Mouse (Mus musculus) CH12.LX (cell line): ENCODE results near the gene Mfrp. TPM values are rescaled to one million over a fixed set of nuclear protein-coding genes. Genes with fewer than 3 reads are reported as not detected.

ENCODE experiments used
- DNase-seq: peaks from one replicate; pipeline ENCODE4 v3.0.0-alpha.2; 2013; ENCODE audit errors: extremely low read depth
- H3K27ac ChIP-seq: 2 replicates; pipeline ENCODE4 v1.5.1; 2012; ENCODE audit warnings: low read depth, mild to moderate bottlenecking, control low read depth, moderate library complexity; ENCODE audit not compliant: insufficient read depth
- H3K27me3 ChIP-seq: replicated peaks from 2 replicates; pipeline ENCODE3; 2012; ENCODE audit warnings: inconsistent platforms
- H3K36me3 ChIP-seq, 2 experiments: replicated peaks in 1 of 2; 2 replicates each; pipeline versions ENCODE3 to v1.6.1; 2012; ENCODE audit warnings: inconsistent platforms in 1 of 2, low read length in 1 of 2, mild to moderate bottlenecking in 1 of 2, mixed read lengths in 1 of 2, moderate library complexity in 1 of 2; ENCODE audit not compliant: control insufficient read depth in 1 of 2, insufficient read depth in 1 of 2
- H3K4me1 ChIP-seq, 2 experiments: 2 replicates each; pipeline ENCODE4 v1.6.1; 2012; ENCODE audit warnings: inconsistent platforms in 1 of 2, moderate library complexity in 1 of 2; ENCODE audit not compliant: insufficient read depth in 2 of 2, control insufficient read depth in 1 of 2
- H3K4me2 ChIP-seq: 2 replicates; pipeline ENCODE4 v1.6.1; 2012; ENCODE audit warnings: low read depth, mild to moderate bottlenecking, control low read depth; ENCODE audit not compliant: poor library complexity, insufficient read depth, severe bottlenecking
- H3K4me3 ChIP-seq, 3 experiments: fragments of 150-350 bp in 1 of 3; sonication (generic) in 1 of 3; replicated peaks in 1 of 3; 2 replicates each; pipeline versions ENCODE3 to v1.5.1; 2011 to 2012; ENCODE audit warnings: low read depth in 2 of 3, low read length in 2 of 3, mild to moderate bottlenecking in 2 of 3, moderate library complexity in 2 of 3, control low read depth in 1 of 3, improper control_type of control experiment in 1 of 3, inconsistent platforms in 1 of 3, mixed read lengths in 1 of 3; ENCODE audit not compliant: poor library complexity in 1 of 3
- H3K79me2 ChIP-seq: replicated peaks from 2 replicates; pipeline ENCODE4 v1.6.1; 2012; ENCODE audit warnings: mild to moderate bottlenecking, moderate library complexity; ENCODE audit not compliant: control insufficient read depth, poor library complexity, insufficient read depth, severe bottlenecking; ENCODE audit errors: extremely low read depth
- H3K9ac ChIP-seq: 2 replicates; pipeline ENCODE4 v1.6.1; 2012; ENCODE audit warnings: low read depth, mild to moderate bottlenecking, control low read depth, moderate library complexity; ENCODE audit not compliant: insufficient read depth
- H3K9me3 ChIP-seq: replicated peaks from 2 replicates; pipeline ENCODE3; 2012; ENCODE audit warnings: low read length, inconsistent platforms, mixed read lengths
- BHLHE40 ChIP-seq: IDR thresholded peaks from 2 replicates; pipeline ENCODE4 v1.6.1; 2011; ENCODE audit warnings: mild to moderate bottlenecking, low read depth, low read length, improper control_type of control experiment
- CTCF ChIP-seq, 2 experiments: IDR thresholded peaks in 1 of 2; conservative IDR thresholded peaks in 1 of 2; 2 replicates each; pipeline ENCODE4 v1.5.1; 2011 to 2012; ENCODE audit warnings: low read depth in 2 of 2, low read length in 2 of 2, improper control_type of control experiment in 1 of 2, inconsistent platforms in 1 of 2, mild to moderate bottlenecking in 1 of 2, moderate library complexity in 1 of 2
- E2F4 ChIP-seq: IDR thresholded peaks from 2 replicates; pipeline ENCODE4 v1.6.1; 2011; ENCODE audit warnings: low read depth, low read length, improper control_type of control experiment; ENCODE audit not compliant: insufficient replicate concordance
- ELF1 ChIP-seq: IDR thresholded peaks from 2 replicates; pipeline ENCODE4 v1.6.1; 2014; ENCODE audit warnings: low read depth, mild to moderate bottlenecking, inconsistent platforms, low read length, improper control_type of control experiment
- EP300 ChIP-seq: IDR thresholded peaks from 2 replicates; pipeline ENCODE4 v1.6.1; 2011; ENCODE audit warnings: low read length, improper control_type of control experiment
- GABPA ChIP-seq: IDR thresholded peaks from 2 replicates; pipeline ENCODE4 v1.6.1; 2012; ENCODE audit warnings: low read depth, low read length, improper control_type of control experiment, inconsistent platforms; ENCODE audit not compliant: insufficient replicate concordance
- HCFC1 ChIP-seq: IDR thresholded peaks from 2 replicates; pipeline ENCODE4 v1.6.1; 2012; ENCODE audit warnings: low read depth, mild to moderate bottlenecking, inconsistent platforms, low read length, improper control_type of control experiment
- IRF4 ChIP-seq: IDR thresholded peaks from 2 replicates; pipeline ENCODE4 v1.6.1; 2014; ENCODE audit warnings: low read depth, mild to moderate bottlenecking, inconsistent platforms, low read length, improper control_type of control experiment
- JUND ChIP-seq: conservative IDR thresholded peaks from 2 replicates; pipeline ENCODE4 v1.6.1; 2011; ENCODE audit warnings: low read depth, low read length, improper control_type of control experiment
- KAT2A ChIP-seq: IDR thresholded peaks from 2 replicates; pipeline ENCODE4 v1.6.1; 2012; ENCODE audit warnings: low read length, improper control_type of control experiment, inconsistent platforms; ENCODE audit not compliant: insufficient replicate concordance
- MEF2A ChIP-seq: IDR thresholded peaks from 2 replicates; pipeline ENCODE4 v1.6.1; 2014; ENCODE audit warnings: low read depth, mild to moderate bottlenecking, inconsistent platforms, low read length, improper control_type of control experiment, borderline replicate concordance
- MXI1 ChIP-seq: IDR thresholded peaks from 2 replicates; pipeline ENCODE4 v1.6.1; 2011; ENCODE audit warnings: mild to moderate bottlenecking, low read depth, low read length, improper control_type of control experiment
- MYC ChIP-seq: IDR thresholded peaks from 2 replicates; pipeline ENCODE4 v1.6.1; 2011; ENCODE audit warnings: low read depth, mild to moderate bottlenecking, improper control_type of control experiment, low read length
- NRF1 ChIP-seq: IDR thresholded peaks from 2 replicates; pipeline ENCODE4 v1.6.1; 2014; ENCODE audit warnings: low read depth, mild to moderate bottlenecking, inconsistent platforms, low read length, improper control_type of control experiment, moderate library complexity
- PAX5 ChIP-seq: IDR thresholded peaks from 2 replicates; pipeline ENCODE4 v1.6.1; 2012; ENCODE audit warnings: low read length, inconsistent platforms, mixed read lengths
- RAD21 ChIP-seq: IDR thresholded peaks from 2 replicates; pipeline ENCODE4 v1.6.1; 2011; ENCODE audit warnings: low read depth, mild to moderate bottlenecking, low read length, improper control_type of control experiment, moderate library complexity
- RCOR1 ChIP-seq: conservative IDR thresholded peaks from 2 replicates; pipeline ENCODE4 v1.6.1; 2012; ENCODE audit warnings: low read depth, mild to moderate bottlenecking, inconsistent platforms, low read length, improper control_type of control experiment
- SIN3A ChIP-seq: IDR thresholded peaks from 2 replicates; pipeline ENCODE4 v1.6.1; 2012; ENCODE audit warnings: low read length, improper control_type of control experiment, inconsistent platforms
- SMC3 ChIP-seq: IDR thresholded peaks from 2 replicates; pipeline ENCODE4 v1.6.1; 2011; ENCODE audit warnings: low read depth, low read length, improper control_type of control experiment
- TCF12 ChIP-seq: IDR thresholded peaks from 2 replicates; pipeline ENCODE4 v1.6.1; 2014; ENCODE audit warnings: low read depth, mild to moderate bottlenecking, inconsistent platforms, low read length, improper control_type of control experiment
- UBTF ChIP-seq: IDR thresholded peaks from 2 replicates; pipeline ENCODE4 v1.6.1; 2012; ENCODE audit warnings: low read depth, mild to moderate bottlenecking, inconsistent platforms, low read length, improper control_type of control experiment, moderate library complexity
- USF1 ChIP-seq: IDR thresholded peaks from 2 replicates; pipeline ENCODE4 v1.6.1; 2014; ENCODE audit warnings: low read depth, mild to moderate bottlenecking, inconsistent platforms, low read length, improper control_type of control experiment
- USF2 ChIP-seq: conservative IDR thresholded peaks from 2 replicates; pipeline ENCODE4 v1.6.1; 2011; ENCODE audit warnings: low read depth, low read length, improper control_type of control experiment
- ZNF384 ChIP-seq: IDR thresholded peaks from 2 replicates; pipeline ENCODE4 v1.6.1; 2012; ENCODE audit warnings: low read depth, low read length, improper control_type of control experiment, inconsistent platforms
- dilution Hi-C: fragments of 300-500 bp; cut with MboI; formaldehyde crosslinking; loops from 2 replicates; pipeline ENCODE4 v1.14.3; 2020; ENCODE audit warnings: low sequenced_read_pairs; ENCODE audit not compliant: extremely low pct_unique_long_range_greater_than_20kb, extremely low pct_ligation_motif_present
- in situ Hi-C: fragments of 300-500 bp; cut with MboI; formaldehyde crosslinking; loops from 3 replicates; pipeline ENCODE4 v1.14.3; 2019; ENCODE audit warnings: low sequenced_read_pairs, low pct_ligation_motif_present, low pct_unique_long_range_greater_than_20kb, mixed read lengths
- polyA plus RNA-seq: library from polyadenylated mRNA; unstranded; fragments of >175 nt; gene quantifications from 2 replicates; pipeline ENCODE4 v1.2.1, GENCODE M21; 2012; ENCODE audit warnings: low read depth; ENCODE audit not compliant: insufficient read length
- total RNA-seq, 2 experiments: library from RNA; depleted of rRNA; stranded (reverse); fragments of 300-350 nt in 1 of 2; fragments of >200 nt in 1 of 2; gene quantifications; 2 replicates each; pipeline ENCODE4 v1.2.3; 2012 to 2014

Gene Mfrp
- total and polyA plus RNA-seq, 3 experiments: not detected

DNA sequence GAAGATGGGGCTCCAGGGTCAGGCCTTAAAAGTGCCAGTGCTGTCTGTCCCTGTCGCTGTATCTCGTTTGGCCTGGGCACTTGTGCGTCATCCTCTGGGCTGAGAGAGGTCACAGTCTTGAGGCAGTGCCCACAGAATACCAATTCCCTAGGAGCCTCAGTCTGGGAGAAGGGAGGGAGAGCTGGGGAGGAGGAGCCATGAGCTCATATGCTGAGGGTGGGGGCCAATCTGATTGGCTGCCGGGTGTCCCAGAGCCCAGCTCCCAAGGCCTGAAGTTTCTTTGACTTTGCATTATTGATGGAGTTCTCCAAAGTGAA, 29.0 kb upstream of the Mfrp start:
- no peak for DNase-seq
- Histone ChIP-seq H3K4me1 (peaks cover 15 to 18% of the 10 kb centered on the region in 2 experiments), H3K36me3 (no peaks in the 10 kb centered on the region), H3K4me3 (no peak overlapping the region), H3K27me3 (peaks cover 84% of the 10 kb centered on the region), H3K9ac (no peak overlapping the region), H3K4me2 (no peak overlapping the region), H3K27ac (no peak overlapping the region), H3K9me3 (no peaks in the 10 kb centered on the region), H3K79me2 (no peaks in the 10 kb centered on the region)
- dilution Hi-C loops (no loop called here), in situ Hi-C loops (no loop called here)
- TF ChIP-seq ZNF384: no peak
- TF ChIP-seq GABPA: no peak
- TF ChIP-seq BHLHE40: no peak
- TF ChIP-seq SMC3: no peak
- TF ChIP-seq NRF1: no peak

DNA sequence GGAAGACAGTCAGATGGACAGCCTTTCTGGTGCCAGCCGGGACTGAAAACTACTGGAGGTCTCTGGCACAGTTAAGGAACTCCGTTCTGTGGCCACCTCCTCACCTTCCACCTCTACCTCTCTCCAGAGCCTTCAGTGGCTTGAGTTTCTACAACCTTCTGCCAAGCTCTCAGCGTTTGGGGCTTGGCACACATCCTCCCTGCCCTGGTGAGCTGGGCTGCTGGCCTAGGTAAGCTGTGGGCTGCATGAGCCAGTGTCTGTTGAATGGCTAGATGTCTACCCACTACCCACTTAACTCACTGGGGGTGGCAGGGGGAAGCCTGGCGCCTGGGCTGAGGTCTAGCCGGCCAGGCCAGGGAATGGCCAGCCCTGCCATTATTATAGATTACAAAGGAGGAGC, 28.4 kb upstream of the Mfrp start:
- no peak overlapping the region for H3K27ac ChIP-seq
- dilution Hi-C loops: no loop called here

DNA sequence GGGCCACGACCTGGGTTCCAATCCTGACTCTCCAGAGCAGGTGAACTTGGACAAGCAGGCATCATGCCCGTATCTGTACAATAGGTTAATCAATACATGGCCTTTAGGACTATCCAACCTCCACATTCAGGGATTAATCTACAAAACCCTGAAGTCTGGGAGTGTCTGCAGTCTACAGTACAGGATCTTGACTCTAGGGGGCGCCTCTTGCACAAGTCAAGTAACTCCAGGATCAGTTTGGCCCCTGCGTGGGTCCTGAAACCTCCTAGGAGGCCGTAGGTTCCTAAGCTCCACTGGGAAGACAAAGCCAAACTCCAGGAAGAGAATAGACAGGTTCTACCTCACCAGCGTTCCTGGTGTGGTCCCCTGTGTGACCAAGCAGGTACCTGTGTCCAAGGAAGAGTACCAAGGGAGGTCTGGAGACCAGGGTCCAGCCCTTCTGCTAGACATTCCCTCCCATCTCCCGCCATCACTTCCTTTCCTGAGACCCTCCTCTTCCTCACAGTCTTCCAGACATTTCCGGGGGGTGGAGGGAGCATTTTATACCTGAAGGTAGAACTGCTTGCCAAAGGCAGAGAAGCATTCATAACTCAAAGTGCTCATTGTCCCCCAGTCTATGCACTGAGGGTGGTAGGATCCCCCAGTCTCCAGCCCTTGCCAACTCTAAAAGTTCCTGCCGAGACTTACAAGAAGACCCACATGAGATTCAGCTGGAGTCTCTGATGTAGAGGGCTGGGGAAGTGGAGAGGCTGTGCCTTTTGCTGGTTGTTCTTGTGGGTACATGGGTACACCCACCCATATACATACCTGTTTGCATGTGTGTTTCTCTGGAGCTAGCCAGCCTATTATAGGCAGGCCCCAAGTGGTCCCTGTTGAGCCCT, 26.9 kb upstream of the Mfrp start:
- no peaks in the 10 kb centered on the region for H3K79me2 ChIP-seq
- no peak overlapping the region for H3K4me3 ChIP-seq
- dilution Hi-C loops (no loop called here), in situ Hi-C loops (no loop called here)
- H3K4me2 ChIP-seq: no peak overlapping the region
- peaks cover 67% of the 10 kb centered on the region for H3K27me3 ChIP-seq
- H3K27ac ChIP-seq: no peak overlapping the region
- no peak overlapping the region for H3K9ac ChIP-seq
- H3K36me3 ChIP-seq: no peaks in the 10 kb centered on the region
- H3K4me1 ChIP-seq: peaks cover 15 to 27% of the 10 kb centered on the region in 2 experiments
- DNase-seq: peak; percentile 49
- no peak for TF ChIP-seq IRF4
- TF ChIP-seq EP300: no peak
- TF ChIP-seq ZNF384: no peak
- TF ChIP-seq UBTF: no peak
- TF ChIP-seq HCFC1: no peak
- peak; percentile 66 to 78 for TF ChIP-seq CTCF (conservative IDR thresholded peaks at IDR 0.05 in 1 of 2, IDR thresholded peaks at IDR 0.05 in 1 of 2; ENCODE audit: low read depth in 2 of 2, low read length in 2 of 2)
- TF ChIP-seq JUND: no peak
- TF ChIP-seq SMC3: peak; percentile 53
- no peak for TF ChIP-seq E2F4
- peak; percentile 69 for TF ChIP-seq RAD21
- TF ChIP-seq GABPA: no peak
- no peak for TF ChIP-seq KAT2A
- no peak for TF ChIP-seq TCF12
- TF ChIP-seq USF1: no peak
- no peak for TF ChIP-seq MEF2A
- TF ChIP-seq SIN3A: no peak
- TF ChIP-seq PAX5: no peak
- no peaks in the 10 kb centered on the region for H3K9me3 ChIP-seq

More for the DNA sequence above, 28.4 kb upstream of the Mfrp start:
- H3K9me3 ChIP-seq: no peaks in the 10 kb centered on the region
- DNase-seq: no peak
- no peaks in the 10 kb centered on the region for H3K79me2 ChIP-seq
- in situ Hi-C loops: no loop called here
- H3K36me3 ChIP-seq: no peaks in the 10 kb centered on the region
- no peak overlapping the region for H3K9ac ChIP-seq
- no peak overlapping the region for H3K4me2 ChIP-seq
- no peak for TF ChIP-seq MYC
- TF ChIP-seq BHLHE40: no peak
- TF ChIP-seq SIN3A: no peak
- no peak for TF ChIP-seq ELF1
- TF ChIP-seq MEF2A: no peak
- no peak for TF ChIP-seq RCOR1
- TF ChIP-seq USF2: no peak
- TF ChIP-seq GABPA: no peak
- no peak for TF ChIP-seq MXI1
- TF ChIP-seq, all 38 proteins: peak for 0
- H3K4me3 ChIP-seq: no peak overlapping the region
- H3K4me1 ChIP-seq: peaks cover 15 to 18% of the 10 kb centered on the region in 2 experiments
- H3K27me3 ChIP-seq: peaks cover 80% of the 10 kb centered on the region
